Mouse (Mus musculus) gastrocnemius, postnatal 14 days (tissue): Measurements from ENCODE around the gene Nop58. TPM values are rescaled to one million over a fixed set of nuclear protein-coding genes. Genes with fewer than 3 reads are reported as not detected.
A peak's percentile ranks its signal among the peaks of the same experiment; 100 is the strongest.
"Not testable (repeated sequence)": the region's sequence is repeated elsewhere in the genome, so short reads cannot be mapped to it uniquely, and the experiment has no call there.

ENCODE experiments used
- DNase-seq: peaks from one replicate; pipeline ENCODE4 v3.0.0; 2021; ENCODE audit warnings: mixed read lengths
- intact Hi-C: fragments of 180-260 bp; cut with DNase I; formaldehyde crosslinking; loops from one replicate; pipeline ENCODE4 v1.15.1; 2025; ENCODE audit warnings: low total_unique reads
- long read RNA-seq, 2 experiments: library from polyadenylated mRNA; stranded (forward); transcript quantifications; one replicate each; pipeline ENCODE4 v2.0.0; 2021
- total RNA-seq, 2 experiments: library from RNA; stranded (reverse); gene quantifications; 2 replicates each; pipeline ENCODE4 v1.2.3; 2021

Nop58 gene
- total RNA-seq = 10 to 100 TPM; 25.7 to 33.5 TPM
- long read RNA-seq, experiment 1, full-length matches to known transcripts = 5 of 6 reads
- long read RNA-seq, experiment 1, partial matches to known transcripts = 0 of 6 reads
- long read RNA-seq, experiment 1, other reads (novel, unspliced or antisense) = 1 of 6 reads
- long read RNA-seq, experiment 2, full-length matches to known transcripts = 3 of 4 reads
- long read RNA-seq, experiment 2, partial matches to known transcripts = 0 of 4 reads
- long read RNA-seq, experiment 2, other reads (novel, unspliced or antisense) = 1 of 4 reads

- peak; percentile 84 for DNase-seq
- intact Hi-C loops = no loop called here
These were observed at the start of gene Nop58 for GRCm38 (mm10) chr1:59684819-59685755. Gene Nop58, plus strand, starts transcription at chr1:59684971.

DNA sequence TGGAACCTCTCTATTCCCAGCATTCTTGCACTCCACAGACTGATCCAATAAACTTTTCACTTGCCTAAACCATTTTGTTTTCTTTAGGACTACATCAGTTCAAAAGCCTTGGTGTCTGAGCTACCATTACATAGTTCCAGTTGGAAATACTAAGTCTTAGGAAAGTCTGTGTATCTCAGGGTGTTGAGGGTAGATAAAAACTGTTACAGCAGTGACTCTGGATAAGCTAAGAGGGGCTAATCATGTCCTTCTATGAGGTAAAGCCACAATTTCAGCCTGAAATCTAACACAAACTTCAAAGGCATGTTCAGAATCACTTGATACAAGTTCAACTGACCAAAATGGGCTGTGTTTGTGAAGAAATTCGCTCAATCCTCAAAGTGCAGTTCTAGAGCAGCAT lies 48.4 kb upstream of the Nop58 start:
- intact Hi-C loops = no loop called here
- no peak for DNase-seq

DNA sequence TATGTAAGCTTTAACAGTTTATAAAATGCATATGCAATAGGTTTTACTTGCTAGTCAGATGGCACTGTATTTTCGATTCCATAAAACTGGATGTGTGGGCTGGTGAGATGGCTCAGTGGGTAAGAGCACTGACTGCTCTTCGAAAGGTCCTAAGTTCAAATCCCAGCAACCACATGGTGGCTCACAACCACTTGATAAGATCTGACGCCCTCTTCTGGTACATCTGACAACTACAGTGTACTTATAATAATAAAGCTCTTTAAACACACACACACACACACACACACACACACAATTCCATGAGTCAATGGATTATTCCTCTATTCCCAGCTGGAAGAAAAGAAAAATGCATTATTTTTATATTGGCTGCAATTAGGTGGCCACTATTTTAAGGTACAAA lies 46.4 kb upstream of the Nop58 start:
- intact Hi-C loops = no loop called here
- no peak for DNase-seq

DNA sequence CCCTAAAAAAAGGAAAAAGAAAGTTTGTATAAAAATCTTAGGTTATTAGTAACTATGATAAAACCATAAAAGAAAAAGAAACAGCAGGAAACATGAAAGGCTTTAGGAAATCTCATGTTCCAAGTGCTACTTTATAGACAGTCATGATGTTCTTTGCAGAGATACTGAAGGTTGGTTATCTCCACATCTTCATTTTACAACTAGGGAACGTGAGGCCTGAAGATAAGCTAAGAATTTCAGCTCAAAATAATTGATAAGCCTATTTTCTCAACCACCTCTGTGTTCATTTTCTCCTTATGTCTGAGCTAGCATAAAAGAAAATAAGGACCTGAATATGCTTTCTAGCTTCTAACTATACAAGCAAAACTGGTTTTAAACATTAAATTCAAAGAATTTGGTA lies 42.3 kb upstream of the Nop58 start:
- intact Hi-C loops = no loop called here
- no peak for DNase-seq

GRCm38 (mm10) chr1:59646502-59646901 lies 38.3 kb upstream of the Nop58 start:
- DNase-seq, intact Hi-C loops: not testable (repeated sequence)

GRCm38 (mm10) chr1:59651201-59651819 lies 33.5 kb upstream of the Nop58 start:
- intact Hi-C loops = no loop called here
- DNase-seq = no peak

DNA sequence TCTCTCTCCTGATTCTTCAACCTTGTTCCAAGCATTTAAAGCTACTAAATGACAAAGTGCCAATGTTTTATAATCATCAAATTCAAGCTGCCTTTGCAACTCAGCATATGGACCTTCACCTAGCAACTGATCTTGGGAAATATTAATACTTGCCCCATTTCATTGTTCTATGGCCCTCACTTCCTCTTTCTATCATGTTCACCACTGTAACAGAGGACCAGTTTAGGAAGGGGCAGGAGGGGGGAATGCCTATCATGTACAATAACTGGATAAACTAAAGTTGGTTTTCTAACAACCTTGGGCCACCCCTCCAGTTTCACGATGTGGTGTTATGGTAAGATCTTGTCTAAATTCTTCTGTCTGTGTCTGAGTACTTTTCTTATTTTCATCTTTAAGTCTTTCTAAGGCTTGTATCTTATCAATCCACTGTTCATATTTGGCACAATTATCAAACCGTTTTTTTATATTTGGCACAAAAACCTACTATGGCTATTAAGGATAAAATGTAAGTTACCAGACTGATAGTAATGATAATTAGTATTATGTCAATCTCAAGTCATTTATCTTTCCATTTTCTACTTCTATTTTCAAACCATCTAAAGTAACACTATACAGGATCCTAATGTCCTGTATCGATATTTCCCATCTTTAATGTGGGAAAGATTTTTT lies 31.4 kb upstream of the Nop58 start:
- no peak for DNase-seq
- intact Hi-C loops = no loop called here

DNA sequence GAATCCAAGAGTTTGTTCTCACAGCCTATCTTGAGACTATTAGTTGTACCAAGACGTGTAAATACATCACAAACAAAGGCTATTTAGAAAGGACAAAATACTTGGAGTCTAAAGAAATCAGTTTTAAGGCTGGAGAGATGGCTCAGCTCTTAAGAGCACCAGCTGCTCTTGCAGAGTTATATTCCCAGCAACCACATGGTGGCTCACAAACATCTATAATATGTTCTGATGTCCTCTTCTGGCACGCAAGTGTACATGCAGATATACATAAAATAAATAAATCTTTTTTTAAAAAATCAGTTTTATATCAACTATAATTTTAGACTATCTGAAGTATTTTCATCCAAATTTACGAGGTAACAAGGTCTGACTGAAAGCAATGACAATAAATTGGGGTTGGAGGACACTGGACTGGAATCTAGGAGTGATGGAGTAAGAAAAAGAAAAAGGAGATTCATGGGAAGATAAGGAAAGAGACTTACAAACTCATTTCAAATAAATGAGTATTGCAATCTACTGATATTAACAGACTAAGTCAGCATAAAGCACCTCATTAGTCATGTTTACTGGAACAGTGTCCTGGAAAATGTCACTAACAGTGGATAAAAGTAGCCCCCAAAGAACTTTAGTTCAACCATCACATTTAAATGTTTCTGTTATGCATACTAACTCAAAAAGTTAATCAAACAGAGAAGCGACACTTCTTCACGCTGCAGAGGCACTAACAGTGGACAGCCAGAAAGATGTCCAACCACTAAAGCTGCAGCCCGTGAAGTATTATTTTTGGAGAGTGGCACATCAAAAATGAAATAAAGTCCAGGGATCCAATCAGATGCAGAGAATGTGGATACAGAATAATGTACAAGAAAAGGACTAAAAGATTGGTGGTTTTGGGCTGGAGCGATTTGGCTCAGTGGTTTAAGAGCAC lies 28.3 kb upstream of the Nop58 start:
- DNase-seq = no peak
- intact Hi-C loops = no loop called here

GRCm38 (mm10) chr1:59663456-59664135 lies 21.2 kb upstream of the Nop58 start:
- no peak for DNase-seq
- intact Hi-C loops = no loop called here

- DNase-seq = no peak
- intact Hi-C loops = no loop called here
These were observed 15.9 kb upstream of the Nop58 start for GRCm38 (mm10) chr1:59668871-59669270.

GRCm38 (mm10) chr1:59669962-59670630 lies 14.7 kb upstream of the Nop58 start:
- DNase-seq = peak; percentile 15
- intact Hi-C loops = no loop called here

GRCm38 (mm10) chr1:59670641-59671168 lies 14.1 kb upstream of the Nop58 start, which contains the start of gene Sumo1:
Gene Sumo1, minus strand, starts transcription at chr1:59670834.
- intact Hi-C loops = no loop called here
- DNase-seq = peak; percentile 87

DNA sequence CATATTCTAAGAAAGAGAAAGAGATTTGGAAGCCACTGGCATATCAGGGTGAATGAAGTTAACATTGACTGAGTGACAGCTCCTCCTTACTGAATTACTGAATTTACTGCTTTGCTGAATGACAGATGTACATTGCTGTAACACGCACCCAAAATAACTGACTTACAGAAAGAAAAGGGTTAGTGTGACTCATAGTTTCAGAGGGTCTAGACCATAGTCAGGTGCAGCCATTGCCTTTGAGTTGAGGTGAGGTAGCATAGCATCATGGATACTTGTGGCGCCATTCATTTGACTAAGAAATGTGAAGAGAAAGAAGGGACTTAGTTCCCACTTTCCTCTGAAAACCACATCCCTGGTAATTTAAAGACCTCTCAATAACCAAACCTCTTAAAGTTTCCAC lies 11.1 kb upstream of the Nop58 start:
- intact Hi-C loops = no loop called here
- DNase-seq = no peak

- intact Hi-C loops = no loop called here
- peak; percentile 6 for DNase-seq
These were observed 599 bp upstream of the Nop58 start for GRCm38 (mm10) chr1:59683926-59684818.

DNA sequence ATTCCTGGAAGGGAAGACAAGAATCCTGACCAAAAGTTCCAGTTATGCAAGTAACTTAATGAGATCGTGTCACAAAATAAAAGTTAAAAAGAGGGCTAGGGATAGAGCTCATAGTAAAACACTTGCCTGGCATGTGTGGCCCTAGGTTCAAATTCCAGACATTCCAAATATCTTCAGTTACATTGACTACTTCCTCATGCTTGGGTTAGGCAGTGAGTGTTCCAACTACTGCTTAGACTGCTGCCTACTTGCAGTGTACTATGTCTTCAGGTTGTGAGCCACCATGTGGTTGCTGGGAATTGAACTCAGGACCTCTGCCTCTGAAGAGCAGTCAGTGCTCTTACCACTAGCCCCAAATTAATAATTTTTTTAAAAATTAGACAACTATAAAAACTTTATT lies 2.7 kb downstream of the Nop58 start:
- no peak for DNase-seq
- intact Hi-C loops = no loop called here

DNA sequence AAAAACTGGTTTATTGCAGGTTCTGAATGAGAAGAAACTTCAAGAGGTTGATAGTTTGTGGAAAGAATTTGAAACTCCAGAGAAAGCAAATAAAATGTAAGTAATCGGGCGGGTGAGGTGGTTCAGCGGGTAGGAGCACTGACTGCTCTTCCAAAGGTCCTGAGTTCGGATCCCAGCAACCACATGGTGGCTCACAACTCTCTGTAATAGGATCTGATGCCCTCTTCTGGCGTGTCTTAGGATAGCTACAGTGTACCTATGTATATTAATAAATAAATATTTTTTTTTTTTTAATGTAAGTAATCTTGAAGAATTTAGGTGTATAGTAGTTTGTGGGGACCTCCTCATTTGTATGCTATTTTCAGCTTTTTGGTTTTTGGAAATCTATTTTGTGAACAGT lies 5.7 kb downstream of the Nop58 start:
- no peak for DNase-seq
- intact Hi-C loops = no loop called here

DNA sequence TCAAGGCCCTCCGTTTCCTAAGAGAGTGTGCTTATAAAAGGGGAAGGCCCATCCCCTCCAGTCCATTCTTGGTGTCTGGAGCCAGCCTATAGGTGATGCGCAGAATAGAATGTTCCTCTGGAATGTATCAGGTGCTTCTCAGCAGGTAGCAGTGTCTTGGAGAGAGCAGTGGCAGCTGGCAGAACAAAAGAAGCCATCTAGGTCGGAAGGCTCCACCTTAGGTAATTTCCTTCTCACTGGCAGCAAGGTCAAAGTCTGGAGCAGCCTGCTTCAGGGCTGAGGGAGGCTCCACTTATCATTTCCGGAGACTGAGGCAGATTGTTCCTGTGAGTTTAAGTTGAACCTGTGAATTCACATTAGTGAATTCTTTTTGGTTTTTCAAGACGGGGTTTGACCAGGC lies 13.0 kb downstream of the Nop58 start:
- intact Hi-C loops = no loop called here
- DNase-seq = no peak
